Mouse (Mus musculus) frontal cortex, postnatal 36 days (tissue): ENCODE data around the gene Has1.
A peak's percentile ranks its signal among the peaks of the same experiment; 100 is the strongest.
"Not testable (repeated sequence)": the region's sequence is repeated elsewhere in the genome, so short reads cannot be mapped to it uniquely, and the experiment has no call there.

Experiments
- DNase-seq, 2 experiments: peaks; one replicate each; pipeline ENCODE4 v3.0.0; 2022; ENCODE audit warnings: low spot score in 2 of 2

Has1 gene

GRCm38 (mm10) chr17:17844606-17845005 is 10.4 kb downstream of the Has1 start:
- not testable (repeated sequence) for DNase-seq

GRCm38 (mm10) chr17:17843534-17844261 is 11.3 kb downstream of the Has1 start:
- DNase-seq, result no peak

- no peak for DNase-seq
Observed at GRCm38 (mm10) chr17:17840796-17841195, 14.2 kb downstream of the Has1 start.

- no peak for DNase-seq
Observed at GRCm38 (mm10) chr17:17839276-17839675, 15.7 kb downstream of the Has1 start.

- peak; percentile 94 to 97 for DNase-seq
Observed at GRCm38 (mm10) chr17:17837919-17838701, 16.9 kb downstream of the Has1 start.

DNA sequence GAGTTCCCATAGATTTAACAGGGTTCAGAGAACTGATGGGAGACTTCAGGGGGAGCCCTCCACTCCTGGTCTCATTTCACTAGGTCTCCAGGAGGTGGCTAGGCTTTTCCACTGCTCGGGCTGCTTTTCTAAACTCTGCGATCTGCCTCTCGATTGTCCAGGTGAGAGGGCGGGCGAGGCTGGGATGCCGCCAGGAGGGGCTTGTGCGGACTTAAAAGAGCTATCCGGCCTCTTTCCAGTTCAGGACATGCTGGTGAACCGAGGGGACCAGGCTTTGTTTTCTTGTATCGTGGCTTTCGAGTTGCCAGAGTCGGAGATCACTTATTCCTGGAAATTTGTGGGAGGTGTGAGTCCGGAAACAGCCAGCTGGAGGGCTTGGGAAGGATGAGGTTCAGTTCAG is 17.6 kb downstream of the Has1 start:
- no peak for DNase-seq

DNA sequence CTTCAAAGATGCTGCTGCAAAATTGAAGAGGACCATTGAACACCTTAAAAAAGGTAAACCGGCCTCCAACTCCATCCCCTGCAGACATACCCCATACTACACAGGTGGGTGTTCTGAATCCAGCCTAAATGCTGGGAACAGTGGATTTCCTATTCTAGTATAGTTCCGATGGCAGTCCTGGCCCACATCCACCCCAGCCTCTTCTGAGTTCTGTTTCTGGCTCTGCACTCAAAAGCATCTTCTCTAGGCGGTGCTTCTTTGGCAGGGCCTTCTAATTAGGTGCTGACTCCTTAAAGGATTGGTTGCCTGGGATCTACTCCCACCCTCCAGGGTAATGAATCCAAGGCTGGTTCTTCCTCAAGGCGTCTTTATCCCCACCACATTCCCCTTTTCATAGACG is 18.9 kb downstream of the Has1 start:
- DNase-seq, result peak in 1 of 2 experiments; percentile 11

GRCm38 (mm10) chr17:17834896-17835295 is 20.1 kb downstream of the Has1 start:
- no peak for DNase-seq

DNA sequence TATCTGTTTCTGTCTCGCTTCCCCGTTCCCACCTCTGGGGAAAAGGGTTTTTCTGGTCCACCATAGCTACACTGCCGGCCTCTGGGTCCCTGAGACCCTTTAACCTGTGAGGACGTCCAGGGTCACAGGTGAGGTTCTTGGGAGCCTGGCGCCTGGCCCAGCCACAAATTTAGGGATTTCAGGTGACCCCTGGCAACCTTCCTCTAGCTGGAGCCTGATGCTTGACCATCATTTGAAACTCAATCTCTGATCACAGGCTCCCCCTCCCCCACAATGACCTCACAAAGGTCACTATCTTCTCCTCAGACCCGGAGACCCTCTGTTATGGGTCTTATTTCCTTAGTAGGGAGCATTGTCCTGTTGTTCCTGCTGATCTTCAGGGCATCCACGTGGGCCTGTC is 24.3 kb downstream of the Has1 start:
- DNase-seq, result no peak

DNA sequence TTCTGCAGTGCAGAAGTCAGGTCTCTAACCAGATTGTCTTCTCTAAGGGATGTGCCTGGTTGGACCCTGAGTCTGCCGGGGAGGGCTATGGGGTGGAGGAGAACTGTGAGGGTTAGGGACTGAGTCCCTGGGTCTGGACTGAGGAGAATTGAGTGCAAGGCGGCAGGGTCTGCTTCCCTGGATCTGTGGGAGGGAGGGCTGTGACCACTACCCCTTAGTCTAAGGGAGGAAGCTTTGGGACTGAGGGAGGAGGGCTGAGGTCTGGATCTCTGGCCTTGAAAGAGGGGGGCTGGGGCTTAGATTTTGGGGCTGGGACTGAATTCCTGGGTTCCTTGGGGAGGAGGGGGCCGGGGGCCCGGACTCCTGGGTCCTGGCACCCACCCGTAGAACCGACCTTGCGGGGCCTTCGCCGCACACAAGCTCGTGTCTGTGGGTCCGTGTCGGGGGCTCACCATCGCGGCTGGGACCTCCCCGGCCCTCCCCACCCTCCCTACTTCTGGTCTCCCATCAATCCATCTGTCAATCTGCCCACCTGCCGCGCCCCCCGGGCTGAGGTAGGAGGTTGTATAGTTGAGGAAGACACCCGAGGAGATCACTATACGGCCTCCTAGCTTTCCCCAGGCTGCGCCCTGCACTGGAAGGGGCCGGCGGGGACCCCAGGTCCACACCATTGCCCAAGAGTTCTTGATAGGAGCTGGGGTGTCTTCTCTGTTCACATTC is 25.0 kb downstream of the Has1 start:
- DNase-seq, result peak in 1 of 2 experiments; percentile 18

DNA sequence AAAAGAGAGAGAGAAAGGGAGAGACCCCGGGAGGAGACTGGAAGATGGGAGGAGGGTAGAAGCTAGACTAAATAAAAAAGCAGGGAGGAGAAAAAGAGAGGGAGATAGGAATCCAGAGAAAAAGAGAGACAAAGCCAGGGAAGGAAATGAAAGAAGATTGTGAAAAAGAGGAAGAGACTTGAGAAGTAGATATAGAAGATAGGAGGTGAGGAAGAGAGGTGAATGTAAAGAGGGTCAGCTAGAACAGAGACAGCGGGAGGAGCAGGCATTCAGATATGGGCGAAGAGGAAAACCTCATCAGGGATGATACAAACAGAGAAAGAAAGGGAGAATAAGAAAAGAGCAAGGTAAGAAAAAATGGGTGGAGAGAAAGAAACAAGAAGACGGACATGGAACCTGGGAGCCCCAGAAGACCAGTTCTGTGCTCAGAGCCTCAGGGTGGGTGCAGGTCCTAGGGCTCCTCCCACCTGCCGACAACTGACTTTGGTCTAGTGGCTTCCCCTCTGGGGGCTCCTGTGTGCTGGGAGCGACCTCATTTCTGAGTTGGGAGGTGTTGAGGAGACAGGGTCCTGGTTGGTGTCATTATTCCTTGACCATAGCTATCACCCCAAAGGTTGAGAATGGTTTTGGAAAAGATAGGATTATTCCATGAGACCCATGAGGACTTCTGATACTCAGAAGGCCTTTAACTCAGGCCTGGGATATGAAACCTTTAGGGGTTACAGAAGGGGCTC is 25.8 kb downstream of the Has1 start:
- peak in 1 of 2 experiments; percentile 13 for DNase-seq

DNA sequence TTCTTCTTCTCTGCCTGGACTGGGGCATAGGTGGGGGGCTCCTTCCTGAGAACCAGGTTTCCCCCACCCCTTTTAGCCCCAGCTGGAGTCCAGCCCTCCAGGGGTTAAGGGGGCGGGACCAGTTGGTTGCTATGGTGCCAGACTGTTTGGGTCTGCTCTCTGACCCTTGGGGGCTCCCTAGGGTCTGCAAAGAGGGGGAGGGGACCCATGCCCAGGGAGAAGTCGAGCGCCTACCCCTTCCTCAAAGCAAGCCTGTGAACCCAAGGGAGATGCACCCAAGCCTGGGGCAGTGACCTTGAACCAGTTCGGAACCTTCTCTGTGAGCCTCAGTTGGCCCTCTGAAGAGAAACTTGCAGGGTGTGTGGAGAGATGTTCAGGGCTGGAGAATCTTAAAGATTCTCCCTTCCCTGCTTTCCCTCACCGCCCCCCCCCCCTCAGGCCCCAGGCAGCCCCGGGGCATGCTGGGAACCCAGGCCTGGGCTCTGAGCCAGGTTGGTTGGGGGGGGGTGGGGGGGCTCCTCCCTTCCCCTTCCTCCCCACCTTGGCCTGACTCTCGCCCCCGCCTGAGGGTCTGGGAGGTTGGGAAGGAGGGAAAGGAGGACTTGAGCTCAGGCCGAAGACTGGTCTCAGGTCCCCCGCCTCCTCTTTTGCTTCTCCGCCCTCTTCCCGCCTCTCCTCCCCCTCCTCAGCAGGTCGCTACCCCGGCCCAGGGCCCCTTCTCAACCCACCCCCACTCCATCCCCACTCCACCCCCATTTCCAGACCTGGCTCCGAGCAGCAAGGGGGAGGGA is 26.6 kb downstream of the Has1 start:
- peak in 1 of 2 experiments; percentile 35 for DNase-seq

DNA sequence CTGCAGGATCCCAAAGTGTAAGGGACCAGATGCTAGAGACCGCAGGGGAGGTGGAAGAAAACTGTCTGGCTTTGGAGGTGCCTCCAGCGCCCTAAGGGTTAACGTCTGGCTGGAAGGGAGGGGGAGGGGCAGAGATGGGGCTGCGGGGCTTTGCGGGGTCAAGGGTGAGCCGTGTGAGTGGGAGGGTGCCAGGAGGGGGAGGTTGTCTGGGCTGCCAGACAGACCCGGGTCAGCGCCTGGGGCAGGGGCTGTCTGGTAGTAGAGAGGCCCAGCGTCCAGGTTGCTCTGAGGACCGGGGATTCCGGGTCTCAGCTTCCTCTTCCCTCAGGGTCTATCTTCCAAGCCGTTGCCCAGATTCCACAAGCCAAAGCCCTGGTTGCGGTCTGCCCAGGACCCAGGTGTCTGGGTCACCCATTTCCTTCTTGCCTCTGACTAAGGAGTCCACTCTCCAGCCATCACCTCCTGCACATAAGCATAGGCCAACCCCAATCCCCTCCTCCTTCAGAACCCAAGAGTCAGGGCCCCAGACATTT is 27.3 kb downstream of the Has1 start:
- DNase-seq, result peak in 1 of 2 experiments; percentile 44

- peak; percentile 88 to 92 for DNase-seq
Observed at GRCm38 (mm10) chr17:17826751-17827657, 28.0 kb downstream of the Has1 start, which contains the start of gene Spaca6. Gene Spaca6 (plus strand): TSS chr17:17827158.

GRCm38 (mm10) chr17:17825921-17826591 is 28.9 kb downstream of the Has1 start:
- peak; percentile 35 to 59 for DNase-seq

- no peak for DNase-seq
Observed at GRCm38 (mm10) chr17:17823612-17824336, 31.2 kb downstream of the Has1 start.

DNA sequence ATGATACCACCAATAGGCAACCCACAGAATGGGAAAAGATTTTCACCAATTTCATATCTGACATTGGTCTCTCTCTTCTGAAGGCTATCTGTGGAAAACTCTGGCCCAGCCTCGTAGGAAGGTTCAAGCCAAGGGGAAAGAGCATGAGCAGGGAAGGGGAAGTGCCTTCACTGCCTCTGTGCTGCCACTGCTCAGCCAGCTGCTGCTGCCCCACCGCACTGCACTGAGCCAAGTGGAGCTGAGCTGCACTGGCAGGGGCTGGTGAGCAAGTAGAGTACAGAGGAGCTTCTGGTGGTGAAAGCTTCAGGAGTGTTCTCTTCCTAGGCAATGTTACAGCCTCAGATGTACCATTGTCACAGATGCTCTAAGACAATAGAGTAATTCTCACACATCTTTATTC is 59.5 kb downstream of the Has1 start:
- DNase-seq, result no peak
